Mouse (Mus musculus) liver, embryonic 11.5 days (tissue): ENCODE measurements at regions not wholly inside any gene's neighbourhood (a gene's known extent, or its start where the extent isn't known, plus 50 kb on each side); places are given as distances from the start of the nearest gene placed in this dataset.

Experiments used
- ATAC-seq: fragments of 200-750 bp; cut with Nextera tagmentation; replicated peaks from 2 replicates; pipeline ENCODE4 v1.8.0; 2017; ENCODE audit warnings: moderate number of reproducible peaks, mild to moderate bottlenecking, moderate TSS enrichment, moderate library complexity; ENCODE audit not compliant: low FRiP score
- DNase-seq: peaks from one replicate; pipeline ENCODE4 v3.0.0-alpha.2; 2017; ENCODE audit warnings: low spot score
- H3K27ac ChIP-seq: fragments of 300-500 bp; sonication (generic); 2 replicates; pipeline ENCODE4 v1.5.1; 2014; ENCODE audit warnings: mild to moderate bottlenecking, low read depth, low read length, control low read depth
- H3K27me3 ChIP-seq: fragments of 300-500 bp; sonication (generic); replicated peaks from 2 replicates; pipeline ENCODE4 v1.6.1; 2014; ENCODE audit warnings: low read length, mixed read lengths; ENCODE audit not compliant: control insufficient read depth, insufficient read depth
- H3K36me3 ChIP-seq: fragments of 300-500 bp; sonication (generic); 2 replicates; pipeline ENCODE4 v1.6.1; 2014; ENCODE audit warnings: mild to moderate bottlenecking, low read length, moderate library complexity, mixed read lengths; ENCODE audit not compliant: control insufficient read depth, insufficient read depth
- H3K4me1 ChIP-seq: fragments of 300-500 bp; sonication (generic); replicated peaks from 2 replicates; pipeline ENCODE4 v1.6.1; 2014; ENCODE audit warnings: low read length, mixed read lengths; ENCODE audit not compliant: control insufficient read depth, insufficient read depth
- H3K4me2 ChIP-seq: fragments of 300-500 bp; sonication (generic); 2 replicates; pipeline ENCODE4 v1.6.1; 2014; ENCODE audit warnings: mild to moderate bottlenecking, control low read depth, moderate library complexity
- H3K4me3 ChIP-seq: fragments of 300-500 bp; sonication (generic); 2 replicates; pipeline ENCODE4 v1.5.1; 2014; ENCODE audit warnings: low read depth, low read length, control low read depth
- H3K9ac ChIP-seq: fragments of 300-500 bp; sonication (generic); 2 replicates; pipeline ENCODE4 v1.6.1; 2014; ENCODE audit warnings: low read depth, low read length, control low read depth
- H3K9me3 ChIP-seq: fragments of 300-500 bp; sonication (generic); 2 replicates; pipeline ENCODE4 v1.6.1; 2016; ENCODE audit warnings: low read length, inconsistent platforms, mixed read lengths; ENCODE audit not compliant: control insufficient read depth
- WGBS: fragments of 180-500 bp; shearing (Covaris S2); extraction: QIAGEN DNeasy Blood & Tissue Kit; methylation state at CpG from one replicate; pipeline ENCODE4 v1.1.7; 2014; 5-methylcytosine and 5-hydroxymethylcytosine counted together

DNA sequence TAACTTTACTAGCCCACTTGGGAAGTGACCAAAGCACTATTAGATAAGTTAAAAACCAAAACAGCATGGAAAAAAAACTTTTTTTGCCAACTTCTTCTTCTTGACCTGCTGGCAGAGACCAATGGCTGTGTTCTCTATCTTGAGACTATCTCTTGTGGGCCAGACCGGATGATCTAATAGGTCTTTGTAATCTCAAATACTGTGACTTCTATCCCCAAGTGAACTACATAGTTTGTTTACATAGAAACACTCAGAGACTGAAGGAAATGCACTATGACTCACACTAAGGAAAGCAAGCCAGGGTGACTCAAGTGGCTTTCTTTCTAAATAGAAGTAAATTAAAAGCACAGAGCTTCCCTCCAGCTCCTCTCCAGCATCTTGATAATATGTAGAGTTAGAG is 384.3 kb upstream of the Ubash3b start:
- 61% methylated on average over 1 of the region's 1 CpGs for WGBS
- no peaks in the 10 kb centered on the region for H3K27me3 ChIP-seq
- no peak for ATAC-seq

DNA sequence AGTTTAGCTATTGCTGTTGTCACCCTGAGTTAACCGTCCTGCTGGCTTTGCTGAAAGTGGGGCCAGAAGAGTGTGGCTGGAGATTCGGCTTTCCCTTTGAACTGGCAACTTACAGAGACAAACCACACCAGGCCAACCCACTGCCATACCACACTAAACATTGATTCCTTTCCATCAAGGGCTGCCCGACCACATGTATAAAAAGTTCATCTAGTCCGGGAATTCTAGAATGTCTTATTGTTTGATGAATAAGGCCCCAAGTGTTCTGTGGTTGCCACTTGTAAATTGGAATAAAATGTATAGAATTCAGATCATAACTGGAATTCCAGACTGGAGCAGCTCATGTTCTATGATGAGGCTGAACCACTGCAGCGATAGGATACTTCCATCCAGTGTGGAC is 381.0 kb upstream of the Ubash3b start:
- H3K4me1 ChIP-seq = no peaks in the 10 kb centered on the region
- WGBS = 81% methylated on average over 5 of the region's 5 CpGs
- no peaks in the 10 kb centered on the region for H3K9me3 ChIP-seq
- no peak overlapping the region for H3K4me2 ChIP-seq
- H3K9ac ChIP-seq = no peak overlapping the region
- no peaks in the 10 kb centered on the region for H3K27me3 ChIP-seq
- H3K27ac ChIP-seq = no peak overlapping the region
- no peaks in the 10 kb centered on the region for H3K36me3 ChIP-seq
- ATAC-seq (no peak), DNase-seq (no peak)
- no peak overlapping the region for H3K4me3 ChIP-seq

More for the DNA sequence above, 384.3 kb upstream of the Ubash3b start:
- H3K9me3 ChIP-seq = no peaks in the 10 kb centered on the region
- H3K27ac ChIP-seq = no peak overlapping the region
- no peaks in the 10 kb centered on the region for H3K4me1 ChIP-seq
- H3K36me3 ChIP-seq = no peaks in the 10 kb centered on the region
- no peak for DNase-seq
- H3K4me3 ChIP-seq = no peak overlapping the region
- no peak overlapping the region for H3K4me2 ChIP-seq
- H3K9ac ChIP-seq = no peak overlapping the region

DNA sequence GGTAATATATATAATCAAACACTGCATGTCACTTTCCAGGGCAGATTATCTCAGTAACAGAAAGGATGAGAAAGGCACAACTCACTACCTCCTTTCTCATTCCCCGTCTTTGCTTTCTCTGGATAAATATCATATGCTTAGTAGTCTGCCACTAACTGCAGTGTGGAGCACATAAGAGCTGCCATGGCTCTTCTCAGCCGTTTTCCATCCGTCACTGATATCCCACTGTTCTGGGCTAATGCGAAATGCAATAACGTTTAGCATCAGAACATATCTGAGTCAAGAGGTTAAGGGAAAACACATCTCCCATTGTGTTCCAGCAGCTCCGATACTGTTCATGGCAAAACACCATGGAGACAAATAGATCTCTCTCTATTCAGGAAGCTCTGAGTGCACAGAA is 379.8 kb upstream of the Ubash3b start:
- 72% methylated on average over 6 of the region's 6 CpGs for WGBS
- H3K4me2 ChIP-seq = no peak overlapping the region
- no peak overlapping the region for H3K4me3 ChIP-seq
- DNase-seq = no peak
- H3K9me3 ChIP-seq = no peaks in the 10 kb centered on the region
- no peak overlapping the region for H3K9ac ChIP-seq
- H3K27ac ChIP-seq = no peak overlapping the region
- H3K36me3 ChIP-seq = no peaks in the 10 kb centered on the region
- ATAC-seq = no peak
- H3K4me1 ChIP-seq = no peaks in the 10 kb centered on the region
- H3K27me3 ChIP-seq = no peaks in the 10 kb centered on the region

DNA sequence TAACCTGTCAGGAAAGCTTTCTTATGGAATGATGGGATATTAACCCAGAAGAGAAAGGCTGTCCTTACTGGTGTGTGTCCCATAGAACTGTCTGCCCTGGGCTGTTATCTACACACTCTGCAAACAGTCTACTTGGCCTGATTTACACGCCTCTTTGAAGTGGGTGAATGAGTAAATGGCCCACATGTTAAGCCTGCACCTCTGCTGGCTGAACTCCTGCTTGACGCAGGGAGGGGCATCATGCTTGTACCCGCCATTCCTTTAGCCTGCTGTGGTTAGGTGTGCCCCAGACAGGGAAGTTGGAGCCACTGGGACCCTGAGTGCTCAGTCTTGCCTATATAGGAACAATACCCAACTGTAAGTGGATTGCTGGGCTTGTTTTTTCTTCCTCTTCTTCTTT is 371.3 kb upstream of the Ubash3b start:
- H3K27me3 ChIP-seq = no peaks in the 10 kb centered on the region
- H3K27ac ChIP-seq = no peak overlapping the region
- no peak overlapping the region for H3K4me3 ChIP-seq
- H3K9me3 ChIP-seq = no peaks in the 10 kb centered on the region
- no peaks in the 10 kb centered on the region for H3K4me1 ChIP-seq
- H3K4me2 ChIP-seq = no peak overlapping the region
- ATAC-seq = no peak
- no peak overlapping the region for H3K9ac ChIP-seq
- WGBS = 48% methylated on average over 3 of the region's 3 CpGs
- DNase-seq = no peak
- H3K36me3 ChIP-seq = no peaks in the 10 kb centered on the region

DNA sequence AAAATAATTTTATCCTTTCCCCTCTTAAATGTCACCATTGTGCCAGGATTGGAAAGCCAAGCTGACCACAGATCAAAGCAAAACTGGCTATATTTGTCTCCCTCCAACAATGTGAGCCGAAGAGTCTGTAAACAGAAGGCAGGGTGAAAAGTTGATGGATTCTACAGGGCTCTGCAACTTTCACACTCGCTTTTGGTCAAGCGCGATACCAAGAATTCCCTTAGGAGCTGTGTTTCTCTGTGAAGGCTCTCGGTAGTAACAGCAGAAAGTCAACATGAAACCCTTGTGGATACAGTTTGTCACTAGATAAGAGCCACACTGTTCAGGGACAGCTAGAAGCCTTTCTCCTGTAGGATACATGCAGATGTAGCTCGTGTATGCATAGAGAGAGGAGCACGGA is 370.8 kb upstream of the Ubash3b start:
- ATAC-seq = no peak
- H3K36me3 ChIP-seq = no peaks in the 10 kb centered on the region

DNA sequence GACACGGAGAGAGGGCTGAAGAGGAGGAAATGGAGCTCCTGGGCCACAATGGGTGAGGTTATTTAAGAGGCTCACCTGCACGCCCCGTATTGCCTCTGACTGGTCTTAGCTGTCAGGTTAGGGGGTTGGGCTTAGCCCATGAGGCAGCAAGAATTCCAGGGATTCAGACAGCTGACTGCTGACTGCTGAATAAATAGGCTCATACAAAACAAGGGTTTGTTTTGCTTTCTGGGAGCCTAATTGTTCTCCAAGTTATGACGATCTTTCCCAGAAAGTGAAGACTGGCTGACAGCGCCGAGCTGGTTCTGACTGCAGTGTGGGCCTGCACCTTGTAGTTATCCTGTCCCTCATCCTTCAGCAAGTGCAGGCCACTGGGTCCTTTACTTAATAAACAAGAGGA is 370.1 kb upstream of the Ubash3b start:
- no peak for DNase-seq
- ATAC-seq = no peak

More for the DNA sequence above, 370.8 kb upstream of the Ubash3b start:
- no peaks in the 10 kb centered on the region for H3K9me3 ChIP-seq
- no peak overlapping the region for H3K9ac ChIP-seq
- 69% methylated on average over 7 of the region's 7 CpGs for WGBS
- no peak overlapping the region for H3K4me2 ChIP-seq
- no peak overlapping the region for H3K27ac ChIP-seq
- H3K4me1 ChIP-seq = no peaks in the 10 kb centered on the region
- no peak for DNase-seq
- H3K27me3 ChIP-seq = no peaks in the 10 kb centered on the region
- no peak overlapping the region for H3K4me3 ChIP-seq

DNA sequence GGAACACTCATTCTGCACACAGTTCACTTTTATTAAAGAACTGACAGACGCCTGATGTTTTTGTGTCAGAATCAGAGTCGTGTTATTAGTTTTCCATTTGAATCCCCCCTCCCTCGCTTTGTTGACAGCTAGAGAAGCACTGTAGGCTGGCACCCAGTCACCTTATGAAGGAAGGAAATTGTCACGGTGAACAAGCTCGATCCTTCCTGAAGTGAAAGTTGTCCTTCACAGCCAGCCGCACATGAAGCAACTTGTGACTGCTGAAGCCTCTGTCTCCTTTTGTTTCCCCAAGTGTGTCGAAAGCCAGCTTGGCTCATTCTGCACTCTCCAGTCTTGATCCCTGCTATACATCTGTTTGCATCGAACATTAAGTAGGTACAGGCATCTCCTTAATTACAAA is 364.6 kb upstream of the Ubash3b start:
- 69% methylated on average over 8 of the region's 8 CpGs for WGBS
- no peak for ATAC-seq
- no peak overlapping the region for H3K27ac ChIP-seq

More for the DNA sequence above, 370.1 kb upstream of the Ubash3b start:
- Histone ChIP-seq H3K36me3 (no peaks in the 10 kb centered on the region), H3K9ac (no peak overlapping the region), H3K4me1 (no peaks in the 10 kb centered on the region), H3K27ac (no peak overlapping the region), H3K4me2 (no peak overlapping the region), H3K27me3 (no peaks in the 10 kb centered on the region), H3K9me3 (no peaks in the 10 kb centered on the region), H3K4me3 (no peak overlapping the region)
- 68% methylated on average over 6 of the region's 6 CpGs for WGBS

DNA sequence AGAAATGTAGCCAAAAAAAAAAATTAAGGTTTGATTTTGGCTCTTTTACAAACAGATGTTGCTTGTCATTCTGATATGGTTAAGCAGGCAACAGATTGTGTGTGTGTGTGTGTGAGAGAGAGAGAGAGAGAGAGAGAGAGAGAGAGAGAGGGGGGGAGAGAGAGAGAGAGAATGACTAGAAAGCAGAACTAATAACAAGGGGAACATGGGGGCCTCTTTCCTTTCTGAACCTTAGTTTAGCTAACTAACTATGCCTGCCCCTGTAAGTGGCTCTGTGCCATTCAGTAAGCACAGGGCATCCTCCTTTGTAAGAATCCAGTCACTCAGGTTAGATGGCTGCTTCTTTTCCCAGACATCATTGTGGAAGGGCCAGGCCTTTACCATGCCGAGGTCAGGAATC is 364.0 kb upstream of the Ubash3b start:
- 61% methylated on average over 1 of the region's 1 CpGs for WGBS
- Histone ChIP-seq H3K27me3 (no peaks in the 10 kb centered on the region), H3K36me3 (no peaks in the 10 kb centered on the region), H3K9me3 (no peaks in the 10 kb centered on the region), H3K4me3 (no peak overlapping the region), H3K4me2 (no peak overlapping the region), H3K27ac (no peak overlapping the region), H3K4me1 (no peaks in the 10 kb centered on the region), H3K9ac (no peak overlapping the region)
- DNase-seq (no peak), ATAC-seq (no peak)

More for the DNA sequence above, 364.6 kb upstream of the Ubash3b start:
- DNase-seq = no peak
- Histone ChIP-seq H3K4me3 (no peak overlapping the region), H3K27me3 (no peaks in the 10 kb centered on the region), H3K4me2 (no peak overlapping the region), H3K9me3 (no peaks in the 10 kb centered on the region), H3K4me1 (no peaks in the 10 kb centered on the region), H3K36me3 (no peaks in the 10 kb centered on the region), H3K9ac (no peak overlapping the region)

DNA sequence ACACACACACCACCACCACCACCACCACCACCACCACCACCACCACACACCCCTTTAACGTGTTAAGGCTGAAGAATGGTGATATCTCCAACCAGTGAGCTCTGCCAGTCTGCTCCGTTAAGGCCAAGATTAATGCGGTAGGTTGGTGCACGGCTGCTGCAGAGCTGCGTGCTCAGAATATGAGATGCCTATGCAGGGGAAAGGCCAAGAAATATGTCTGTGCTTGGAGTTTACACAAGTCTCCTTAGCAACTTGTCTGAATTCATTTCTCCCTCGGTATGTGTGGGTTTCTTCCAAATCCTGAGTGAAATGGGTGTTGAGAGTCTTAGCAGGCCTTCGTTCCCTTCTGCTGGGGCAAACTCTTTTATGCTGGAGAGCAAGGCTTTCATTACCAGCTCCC is 363.1 kb upstream of the Ubash3b start:
- H3K27me3 ChIP-seq = no peaks in the 10 kb centered on the region
- H3K9ac ChIP-seq = no peak overlapping the region
- no peak overlapping the region for H3K4me3 ChIP-seq
- no peak for ATAC-seq
- H3K4me2 ChIP-seq = no peak overlapping the region
- no peak overlapping the region for H3K27ac ChIP-seq
- H3K4me1 ChIP-seq = no peaks in the 10 kb centered on the region
- DNase-seq = no peak
- WGBS = 63% methylated on average over 7 of the region's 7 CpGs
- H3K36me3 ChIP-seq = no peaks in the 10 kb centered on the region
- H3K9me3 ChIP-seq = no peaks in the 10 kb centered on the region
